Mouse (Mus musculus): Measurements from ENCODE around the gene Rap1gap.

DNA sequence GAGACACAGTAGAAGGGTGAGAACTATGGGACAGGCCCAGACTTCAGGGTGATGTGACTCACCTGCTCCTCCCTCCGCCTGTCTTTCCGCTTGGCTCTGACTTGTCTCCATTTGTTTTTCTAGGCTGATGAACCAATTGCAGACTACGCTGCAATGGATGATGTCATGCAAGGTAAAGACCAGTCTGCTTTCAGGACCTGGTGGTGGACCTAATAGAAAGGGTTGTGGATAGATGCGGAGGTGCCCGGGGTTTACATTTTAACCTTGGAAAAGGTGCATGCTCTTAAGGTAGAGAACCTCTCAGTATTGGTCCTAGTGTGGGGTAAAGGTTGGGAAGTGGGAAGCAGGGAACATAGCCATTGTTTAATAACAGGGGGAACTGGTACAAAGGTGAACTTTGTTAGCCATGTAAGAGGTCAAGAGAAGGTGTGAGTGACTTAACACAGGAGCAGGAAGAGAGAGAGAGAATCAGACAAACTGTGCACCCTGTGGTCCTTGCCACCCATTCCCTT, 11.6 kb upstream of the Rap1gap start:
- no peak for TF ChIP-seq CTCF (IDR thresholded peaks at IDR 0.05)
- no peak for TF ChIP-seq EP300 (IDR thresholded peaks at IDR 0.05)
